Mouse (Mus musculus): ENCODE measurements around the gene Myrfl. TPM values are rescaled to one million over a fixed set of nuclear protein-coding genes. Genes with fewer than 3 reads are reported as not detected.

Myrfl gene
- total and polyA plus RNA-seq, 2 experiments from 2014 or later: 0.23 TPM; not detected in 1

- Histone ChIP-seq H3K27me3 (ENCODE audit: control insufficient read depth, insufficient read depth, low read length) (no peaks in the 10 kb centered on the region), H3K4me1 (ENCODE audit: control insufficient read depth, insufficient read depth) (no peaks in the 10 kb centered on the region), H3K9me3 (replicated peaks; ENCODE audit: control insufficient read depth, low read length) (no peaks in the 10 kb centered on the region), H3K4me3 (ENCODE audit: low read depth, low read length) (no peak overlapping the region), H3K27ac (ENCODE audit: low read depth) (no peak overlapping the region), H3K9ac (replicated peaks; ENCODE audit: low read depth, low read length) (no peak overlapping the region), H3K4me2 (ENCODE audit: low read depth, low read length) (no peak overlapping the region), H3K36me3 (replicated peaks; ENCODE audit: control insufficient read depth, insufficient read depth, low read length) (no peaks in the 10 kb centered on the region)
- ATAC-seq (ENCODE audit: insufficient read depth, low read depth) (no peak), DNase-seq (ENCODE audit: low spot score) (no peak)
- 64% methylated on average over 15 of the region's 15 CpGs for WGBS
- TF ChIP-seq EP300 (IDR thresholded peaks at IDR 0.05; ENCODE audit: low read depth) (no peak), CTCF (IDR thresholded peaks at IDR 0.05; ENCODE audit: low read depth) (no peak)
Observed at GRCm38 (mm10) chr10:116815311-116816060, 81.2 kb downstream of the Myrfl start.

GRCm38 (mm10) chr10:116813150-116813549 lies 83.6 kb downstream of the Myrfl start:
- no peak for TF ChIP-seq EP300 (IDR thresholded peaks at IDR 0.05; ENCODE audit: low read depth)
- TF ChIP-seq CTCF (IDR thresholded peaks at IDR 0.05; ENCODE audit: low read depth): no peak
- H3K4me3 ChIP-seq (ENCODE audit: low read depth, low read length): no peak overlapping the region
- H3K9me3 ChIP-seq (replicated peaks; ENCODE audit: control insufficient read depth, low read length): no peaks in the 10 kb centered on the region
- no peak overlapping the region for H3K4me2 ChIP-seq (ENCODE audit: low read depth, low read length)
- DNase-seq (ENCODE audit: low spot score) (no peak), ATAC-seq (ENCODE audit: insufficient read depth, low read depth) (no peak)
- H3K36me3 ChIP-seq (replicated peaks; ENCODE audit: control insufficient read depth, insufficient read depth, low read length): no peaks in the 10 kb centered on the region
- H3K27ac ChIP-seq (ENCODE audit: low read depth): no peak overlapping the region
- WGBS: 82% methylated on average over 9 of the region's 9 CpGs
- no peaks in the 10 kb centered on the region for H3K27me3 ChIP-seq (ENCODE audit: control insufficient read depth, insufficient read depth, low read length)
- H3K4me1 ChIP-seq (ENCODE audit: control insufficient read depth, insufficient read depth): no peaks in the 10 kb centered on the region
- H3K9ac ChIP-seq (replicated peaks; ENCODE audit: low read depth, low read length): no peak overlapping the region

GRCm38 (mm10) chr10:116810738-116811137 lies 86.0 kb downstream of the Myrfl start:
- ATAC-seq (ENCODE audit: insufficient read depth, low read depth) (no peak), DNase-seq (ENCODE audit: low spot score) (no peak)
- Histone ChIP-seq H3K9ac (replicated peaks; ENCODE audit: low read depth, low read length) (no peak overlapping the region), H3K4me1 (ENCODE audit: control insufficient read depth, insufficient read depth) (no peaks in the 10 kb centered on the region), H3K9me3 (replicated peaks; ENCODE audit: control insufficient read depth, low read length) (no peaks in the 10 kb centered on the region), H3K36me3 (replicated peaks; ENCODE audit: control insufficient read depth, insufficient read depth, low read length) (no peaks in the 10 kb centered on the region), H3K4me2 (ENCODE audit: low read depth, low read length) (no peak overlapping the region), H3K27ac (ENCODE audit: low read depth) (no peak overlapping the region), H3K27me3 (ENCODE audit: control insufficient read depth, insufficient read depth, low read length) (no peaks in the 10 kb centered on the region), H3K4me3 (ENCODE audit: low read depth, low read length) (no peak overlapping the region)
- WGBS: 91% methylated on average over 15 of the region's 15 CpGs
- TF ChIP-seq CTCF (IDR thresholded peaks at IDR 0.05; ENCODE audit: low read depth) (no peak), EP300 (IDR thresholded peaks at IDR 0.05; ENCODE audit: low read depth) (no peak)

GRCm38 (mm10) chr10:116809383-116809782 lies 87.3 kb downstream of the Myrfl start:
- H3K27me3 ChIP-seq (ENCODE audit: control insufficient read depth, insufficient read depth, low read length): no peaks in the 10 kb centered on the region
- H3K4me3 ChIP-seq (ENCODE audit: low read depth, low read length): no peak overlapping the region
- no peaks in the 10 kb centered on the region for H3K36me3 ChIP-seq (replicated peaks; ENCODE audit: control insufficient read depth, insufficient read depth, low read length)
- 53% methylated on average over 9 of the region's 9 CpGs for WGBS
- no peak for TF ChIP-seq CTCF (IDR thresholded peaks at IDR 0.05; ENCODE audit: low read depth)
- TF ChIP-seq EP300 (IDR thresholded peaks at IDR 0.05; ENCODE audit: low read depth): no peak
- no peaks in the 10 kb centered on the region for H3K4me1 ChIP-seq (ENCODE audit: control insufficient read depth, insufficient read depth)
- no peak overlapping the region for H3K9ac ChIP-seq (replicated peaks; ENCODE audit: low read depth, low read length)
- H3K27ac ChIP-seq (ENCODE audit: low read depth): no peak overlapping the region
- DNase-seq (ENCODE audit: low spot score): no peak
- H3K9me3 ChIP-seq (replicated peaks; ENCODE audit: control insufficient read depth, low read length): no peaks in the 10 kb centered on the region
- no peak for ATAC-seq (ENCODE audit: insufficient read depth, low read depth)
- no peak overlapping the region for H3K4me2 ChIP-seq (ENCODE audit: low read depth, low read length)

GRCm38 (mm10) chr10:116808556-116809353 lies 88.0 kb downstream of the Myrfl start:
- Histone ChIP-seq H3K27ac (ENCODE audit: low read depth) (no peak overlapping the region), H3K27me3 (ENCODE audit: control insufficient read depth, insufficient read depth, low read length) (no peaks in the 10 kb centered on the region), H3K4me3 (ENCODE audit: low read depth, low read length) (no peak overlapping the region), H3K9me3 (replicated peaks; ENCODE audit: control insufficient read depth, low read length) (no peaks in the 10 kb centered on the region), H3K36me3 (replicated peaks; ENCODE audit: control insufficient read depth, insufficient read depth, low read length) (no peaks in the 10 kb centered on the region), H3K4me2 (ENCODE audit: low read depth, low read length) (no peak overlapping the region), H3K4me1 (ENCODE audit: control insufficient read depth, insufficient read depth) (no peaks in the 10 kb centered on the region), H3K9ac (replicated peaks; ENCODE audit: low read depth, low read length) (no peak overlapping the region)
- ATAC-seq (ENCODE audit: insufficient read depth, low read depth) (no peak), DNase-seq (ENCODE audit: low spot score) (no peak)
- 86% methylated on average over 10 of the region's 10 CpGs for WGBS
- TF ChIP-seq EP300 (IDR thresholded peaks at IDR 0.05; ENCODE audit: low read depth) (no peak), CTCF (IDR thresholded peaks at IDR 0.05; ENCODE audit: low read depth) (no peak)
